Mouse (Mus musculus) ES-Bruce4 (cell line): ENCODE measurements around the gene Rnf43. TPM values are rescaled to one million over a fixed set of nuclear protein-coding genes. Genes with fewer than 3 reads are reported as not detected.

Experiments used
- H3K27ac ChIP-seq: 2 replicates; pipeline ENCODE4 v1.5.1; 2012; ENCODE audit warnings: low read length, inconsistent platforms; ENCODE audit not compliant: insufficient read depth
- H3K27me3 ChIP-seq: 2 replicates; pipeline ENCODE4 v1.6.1; 2012; ENCODE audit warnings: mild to moderate bottlenecking, low read length, inconsistent platforms; ENCODE audit not compliant: control insufficient read depth, poor library complexity, insufficient read depth, severe bottlenecking
- H3K36me3 ChIP-seq: 2 replicates; pipeline ENCODE4 v1.6.1; 2012; ENCODE audit warnings: inconsistent platforms, mild to moderate bottlenecking, low read length, moderate library complexity; ENCODE audit not compliant: control insufficient read depth, poor library complexity, insufficient read depth, severe bottlenecking
- H3K4me1 ChIP-seq: one replicate; pipeline ENCODE4 v1.8.1; 2011; ENCODE audit warnings: low read length; ENCODE audit not compliant: control insufficient read depth, insufficient read depth
- H3K4me3 ChIP-seq: 2 replicates; pipeline ENCODE4 v1.5.1; 2011; ENCODE audit warnings: low read depth, mild to moderate bottlenecking, low read length
- H3K9ac ChIP-seq: 2 replicates; pipeline ENCODE4 v1.6.1; 2012; ENCODE audit warnings: low read depth, mild to moderate bottlenecking, inconsistent platforms; ENCODE audit not compliant: poor library complexity, severe bottlenecking
- H3K9me3 ChIP-seq: replicated peaks from 2 replicates; pipeline ENCODE4 v1.6.1; 2012; ENCODE audit warnings: mild to moderate bottlenecking, low read length, inconsistent platforms; ENCODE audit not compliant: control insufficient read depth, poor library complexity, insufficient read depth, severe bottlenecking
- CTCF ChIP-seq: IDR thresholded peaks from one replicate; pipeline ENCODE4 v1.8.1; 2011; ENCODE audit warnings: low read depth, low read length
- EP300 ChIP-seq: IDR thresholded peaks from 2 replicates; pipeline ENCODE4 v1.6.1; 2011; ENCODE audit warnings: low read depth, low read length; ENCODE audit not compliant: insufficient read depth
- POLR2A ChIP-seq: IDR thresholded peaks from one replicate; pipeline ENCODE4 v1.8.1; 2011; ENCODE audit warnings: low read length; ENCODE audit not compliant: insufficient read depth
- polyA plus RNA-seq: library from polyadenylated mRNA; stranded (reverse); fragments of >200 nt; gene quantifications from 2 replicates; pipeline ENCODE4 v1.2.4, GENCODE M21; 2011; ENCODE audit warnings: low read depth; ENCODE audit not compliant: missing spikeins, insufficient read depth, insufficient read length

Gene Rnf43
- polyA plus RNA-seq, 1 experiment = 2.8 TPM

GRCm38 (mm10) chr11:87756251-87756820, 93.8 kb downstream of the Rnf43 start:
- Histone ChIP-seq H3K4me1 (peaks cover 3% of the 10 kb centered on the region), H3K9ac (peak overlapping the region; percentile 78), H3K4me3 (peak overlapping the region; percentile 75), H3K27me3 (no peaks in the 10 kb centered on the region), H3K9me3 (no peaks in the 10 kb centered on the region), H3K27ac (peak overlapping the region; percentile 73), H3K36me3 (peaks cover 7% of the 10 kb centered on the region; the same call in 1 of the 2 replicates)
- TF ChIP-seq EP300 (no peak), CTCF (no peak), POLR2A (no peak)

GRCm38 (mm10) chr11:87757001-87757954, 94.8 kb downstream of the Rnf43 start:
- Histone ChIP-seq H3K36me3 (peaks cover 7% of the 10 kb centered on the region; the same call in 1 of the 2 replicates), H3K27ac (peak overlapping the region; percentile 73), H3K4me1 (peaks cover 3% of the 10 kb centered on the region), H3K4me3 (peak overlapping the region; percentile 75), H3K27me3 (no peaks in the 10 kb centered on the region), H3K9me3 (no peaks in the 10 kb centered on the region), H3K9ac (peak overlapping the region; percentile 78)
- no peak for TF ChIP-seq CTCF

- H3K4me1 ChIP-seq = peaks cover 3% of the 10 kb centered on the region
- H3K36me3 ChIP-seq = peaks cover 7% of the 10 kb centered on the region; the same call in 1 of the 2 replicates
- no peaks in the 10 kb centered on the region for H3K9me3 ChIP-seq
- TF ChIP-seq POLR2A (no peak), EP300 (no peak), CTCF (no peak)
- H3K27me3 ChIP-seq = no peaks in the 10 kb centered on the region
- no peak overlapping the region for H3K4me3 ChIP-seq
- H3K27ac ChIP-seq = no peak overlapping the region
- no peak overlapping the region for H3K9ac ChIP-seq
Measured at GRCm38 (mm10) chr11:87758161-87758911, 95.8 kb downstream of the Rnf43 start.

- Histone ChIP-seq H3K9me3 (no peaks in the 10 kb centered on the region), H3K4me1 (peaks cover 3% of the 10 kb centered on the region), H3K4me3 (no peak overlapping the region), H3K27me3 (no peaks in the 10 kb centered on the region), H3K9ac (no peak overlapping the region), H3K27ac (no peak overlapping the region), H3K36me3 (peaks cover 7% of the 10 kb centered on the region; the same call in 1 of the 2 replicates)
- TF ChIP-seq EP300 (no peak), POLR2A (no peak), CTCF (no peak)
Measured at GRCm38 (mm10) chr11:87758957-87759608, 96.6 kb downstream of the Rnf43 start.

- Histone ChIP-seq H3K36me3 (peaks cover 7% of the 10 kb centered on the region; the same call in 1 of the 2 replicates), H3K27me3 (peaks cover 4% of the 10 kb centered on the region; the same call in 1 of the 2 replicates), H3K4me3 (no peak overlapping the region), H3K27ac (no peak overlapping the region), H3K4me1 (peaks cover 3% of the 10 kb centered on the region), H3K9ac (no peak overlapping the region), H3K9me3 (no peaks in the 10 kb centered on the region)
- TF ChIP-seq CTCF = peak; percentile 57
- TF ChIP-seq EP300 = no peak
- TF ChIP-seq POLR2A = no peak
Measured at GRCm38 (mm10) chr11:87759609-87760005, 97.1 kb downstream of the Rnf43 start.
